Mouse (Mus musculus) gastrocnemius, adult 2 months (tissue): Measurements from ENCODE around the gene Wwp2. TPM values are rescaled to one million over a fixed set of nuclear protein-coding genes. Genes with fewer than 3 reads are reported as not detected.

ENCODE experiments used
- DNase-seq: peaks from one replicate; pipeline ENCODE4 v3.0.0; 2022
- H3K27ac ChIP-seq: fragments of 200-600 bp; 2 replicates; pipeline ENCODE4 v1.8.1; 2022; ENCODE audit warnings: mild to moderate bottlenecking
- H3K4me3 ChIP-seq: fragments of 200-600 bp; 2 replicates; pipeline ENCODE4 v1.8.1; 2022; ENCODE audit warnings: mild to moderate bottlenecking, moderate library complexity
- CTCF ChIP-seq: fragments of 200-600 bp; IDR thresholded peaks from 2 replicates; pipeline ENCODE4 v1.8.1; 2022; ENCODE audit warnings: antibody characterized with exemption, mild to moderate bottlenecking, moderate library complexity
- intact Hi-C: fragments of 180-260 bp; cut with DNase I; formaldehyde crosslinking; loops from one replicate; pipeline ENCODE4 v1.15.1; 2025
- microRNA-seq: library from miRNA; unstranded; fragments of <30 nt; microRNA quantifications from one replicate; pipeline ENCODE4 v1.2.0, GENCODE M21; 2021
- total RNA-seq, 2 experiments: library from RNA; stranded (reverse); gene quantifications; 2 replicates each; pipeline ENCODE4 v1.2.3; 2021

Gene Wwp2
- total RNA-seq, 2 experiments from 2014 or later: 15.0 to 16.9 TPM

DNA sequence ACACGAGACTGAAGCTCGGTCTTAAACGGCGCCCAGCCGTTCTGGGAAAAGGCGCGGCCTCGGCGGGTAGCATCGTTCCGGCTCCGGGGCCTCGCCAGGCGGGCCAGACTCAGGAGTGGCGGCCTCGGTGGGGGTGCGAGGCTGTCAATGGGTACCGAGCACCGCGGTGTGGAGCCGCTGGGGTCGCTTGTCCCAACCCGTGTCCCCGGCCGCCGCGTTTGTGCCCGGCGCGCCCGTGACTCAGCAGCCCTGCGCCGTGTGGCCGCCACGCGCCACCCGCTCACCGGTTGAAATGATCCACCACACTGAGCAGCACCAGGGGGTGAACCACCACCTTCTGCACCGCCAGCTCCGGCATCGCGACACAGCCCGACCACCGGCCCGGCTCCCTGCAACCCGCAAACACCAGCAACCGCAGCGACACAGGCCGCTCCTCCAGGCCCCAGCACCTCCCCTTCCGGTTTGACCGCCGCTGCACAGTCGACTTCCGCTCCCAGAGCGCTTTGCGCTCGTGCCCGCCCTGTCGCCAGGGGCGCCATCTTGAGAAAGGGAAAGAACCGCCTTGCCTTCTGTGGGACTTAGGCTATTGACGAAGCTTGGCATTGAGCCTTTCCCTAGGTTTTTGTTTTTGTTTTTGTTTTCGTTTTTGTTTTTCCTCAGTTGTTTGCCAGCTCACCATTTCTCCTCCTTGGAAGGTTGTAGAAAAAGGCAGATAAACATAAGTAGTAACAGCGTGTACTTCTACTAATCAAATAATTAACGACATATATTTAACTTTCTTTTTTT, 152.0 kb downstream of the Wwp2 start, which contains the start of gene Psmd7:
Psmd7 (minus strand) TSS at position 470 of the 786 bp plus-strand sequence.
- peak; percentile 38 for TF ChIP-seq CTCF
- H3K4me3 ChIP-seq: peak within 1 kb of the TSS; percentile 99
- peak within 1 kb of the TSS; percentile 98 for H3K27ac ChIP-seq
- intact Hi-C loops: no loop called here
- peak; percentile 97 for DNase-seq

DNA sequence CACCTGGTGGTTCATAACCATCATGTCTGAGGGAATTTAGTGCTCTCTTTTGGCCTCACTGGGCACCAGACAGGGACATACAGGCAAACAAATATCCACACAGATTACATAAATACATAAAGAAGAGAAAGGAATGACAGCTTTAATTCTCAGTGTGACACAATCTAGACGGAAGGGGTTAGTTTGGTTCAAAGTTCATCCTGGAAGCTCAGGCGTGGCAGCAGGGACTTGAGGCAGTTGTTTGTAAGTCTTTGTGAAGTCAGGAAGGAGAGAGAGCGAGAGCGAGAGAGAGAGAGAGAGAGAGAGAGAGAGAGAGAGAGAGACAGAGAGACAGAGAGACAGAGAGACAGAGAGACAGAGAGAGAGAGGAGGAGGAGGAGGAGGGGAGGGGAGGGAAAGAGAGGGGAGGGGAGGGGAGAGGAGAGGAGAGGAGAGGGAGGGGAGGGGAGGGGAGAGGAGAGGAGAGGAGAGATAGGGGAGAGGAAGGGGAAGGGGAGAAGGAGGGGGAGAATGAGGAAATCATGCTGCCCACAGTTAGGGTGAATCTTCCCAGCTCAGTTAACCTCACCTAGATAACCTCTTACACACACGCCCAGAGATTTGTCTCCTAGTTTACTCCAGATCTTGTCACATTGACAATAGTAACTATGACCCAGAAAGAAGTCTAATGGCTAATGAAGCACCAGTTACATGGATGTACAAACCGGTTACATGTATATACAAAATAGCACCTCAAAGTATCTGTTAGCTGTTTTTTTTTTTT, 158.0 kb downstream of the Wwp2 start:
- DNase-seq: no peak
- intact Hi-C loops: loop anchor here (5.0 kb wide), 1 partner anchor 1973 kb away; the partner anchor contains the start of genes Dhx38 and Txnl4b
- no peak for TF ChIP-seq CTCF
- H3K4me3 ChIP-seq: no peak overlapping the region
- no peak overlapping the region for H3K27ac ChIP-seq

DNA sequence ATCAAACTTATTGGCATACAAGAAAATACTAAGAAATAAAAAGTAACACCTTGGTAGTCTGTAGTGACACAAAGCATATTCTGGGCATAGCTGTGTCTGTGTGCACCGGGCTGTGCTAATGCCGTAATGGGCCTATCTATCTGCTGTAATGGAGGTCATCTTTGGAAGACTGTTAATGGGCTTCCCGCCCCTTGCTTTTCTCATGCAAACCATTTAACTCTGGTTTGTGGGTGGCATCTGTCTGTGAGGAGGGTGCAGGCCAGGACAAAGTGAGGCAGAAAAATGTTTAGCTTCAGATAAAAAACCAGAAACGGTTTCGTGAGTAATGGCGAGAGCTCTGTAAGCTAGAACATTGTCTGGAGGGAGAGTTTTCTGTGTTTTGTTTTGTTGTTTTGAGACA, 158.7 kb downstream of the Wwp2 start:
- intact Hi-C loops: loop anchor here (5.0 kb wide), 1 partner anchor 1972 kb away; the partner anchor contains the start of genes Dhx38 and Txnl4b
- no peak overlapping the region for H3K27ac ChIP-seq
- DNase-seq: no peak
- no peak for TF ChIP-seq CTCF
- no peak overlapping the region for H3K4me3 ChIP-seq

DNA sequence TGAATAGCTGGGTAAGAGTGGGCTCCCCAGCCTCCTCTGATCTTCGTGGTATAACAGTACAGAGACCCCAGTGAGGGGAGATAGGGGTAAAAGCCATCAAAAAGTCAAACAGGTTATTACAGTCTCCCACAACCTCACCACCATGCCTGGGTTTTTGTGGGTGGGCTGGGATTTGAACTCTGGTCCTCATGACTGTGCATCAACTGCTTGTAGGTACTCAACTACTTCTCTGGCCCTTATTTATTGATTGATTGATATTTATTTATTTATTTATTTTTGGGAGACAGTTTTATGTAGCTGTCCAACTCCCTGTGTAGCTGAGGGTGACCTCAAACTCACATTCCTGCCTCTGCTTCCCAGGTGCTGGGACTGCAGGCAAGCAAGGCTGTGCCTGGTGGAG, 161.6 kb downstream of the Wwp2 start:
- DNase-seq: no peak
- Histone ChIP-seq H3K4me3 (no peak overlapping the region), H3K27ac (no peak overlapping the region)
- TF ChIP-seq CTCF: no peak
- intact Hi-C loops: no loop called here

DNA sequence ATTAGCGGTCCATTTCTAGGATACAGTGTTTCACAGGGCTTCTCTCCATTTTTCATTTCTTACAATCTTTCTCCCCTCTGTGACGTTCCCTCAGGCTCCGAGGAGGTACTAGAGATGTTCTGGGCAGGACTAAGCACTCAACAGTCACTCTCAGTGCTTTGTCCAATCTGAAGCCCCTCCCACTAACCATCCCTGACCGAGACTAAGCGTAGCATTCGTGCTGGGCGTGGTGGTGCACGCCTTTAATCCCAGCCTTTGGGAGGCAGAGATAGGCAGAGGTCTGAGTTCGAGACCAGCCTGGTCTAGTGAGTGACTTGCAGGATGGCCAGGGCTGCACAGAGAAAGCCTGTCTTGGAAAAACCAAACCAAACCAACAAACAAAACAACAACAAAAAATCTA, 163.5 kb downstream of the Wwp2 start:
- no peak for TF ChIP-seq CTCF
- no peak for DNase-seq
- intact Hi-C loops: no loop called here

DNA sequence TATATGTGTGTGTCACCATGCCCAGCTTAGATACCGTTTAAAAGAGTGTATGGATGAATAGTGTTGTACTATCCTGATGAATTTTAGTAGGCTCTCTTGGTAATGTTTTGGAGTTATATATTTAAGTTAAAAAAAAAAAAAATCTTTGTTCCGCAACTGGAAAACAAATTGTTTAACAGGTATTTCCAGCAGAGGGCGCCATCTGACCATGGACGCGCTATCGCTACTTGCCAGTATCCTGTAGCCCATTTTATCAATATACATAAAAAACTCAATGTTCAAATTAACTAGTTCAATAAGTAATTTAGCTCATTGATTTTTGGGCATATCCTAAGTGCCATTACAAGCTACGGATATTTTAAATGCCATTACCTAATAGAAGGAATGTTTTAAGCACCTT, 166.9 kb downstream of the Wwp2 start:
- peak; percentile 88 for TF ChIP-seq CTCF
- Histone ChIP-seq H3K4me3 (no peak overlapping the region), H3K27ac (no peak overlapping the region)
- DNase-seq: peak; percentile 60
- intact Hi-C loops: no loop called here

More for the DNA sequence above, 163.5 kb downstream of the Wwp2 start:
- H3K4me3 ChIP-seq: no peak overlapping the region
- H3K27ac ChIP-seq: no peak overlapping the region

Small RNA genes lying within 50 kb of the gene (microRNA-seq; reads per million reads assigned to microRNA genes)
- gene Mir140: 6,844 reads per million, percentile 90 among the genes with 10 or more reads in this experiment

Other genes starting within 250 kb of the Wwp2 start
- gene Nfat5, start 142.9 kb upstream of the Wwp2 start, total RNA-seq: 10 to 100 TPM; 15.1 to 21.8 TPM
- 10 to 100 TPM; 25.5 to 30.5 TPM for gene Nqo1, start 33.2 kb upstream of the Wwp2 start, total RNA-seq
- 10 to 100 TPM; 25.5 to 26.1 TPM for gene Nob1, start 11.3 kb upstream of the Wwp2 start, total RNA-seq
- 100 to 1,000 TPM; 142 to 160 TPM for gene Psmd7, start 152.1 kb downstream of the Wwp2 start, total RNA-seq